Comparison of ENCODE assay signal across 9 mouse cellular contexts in the genomic region with DNA sequence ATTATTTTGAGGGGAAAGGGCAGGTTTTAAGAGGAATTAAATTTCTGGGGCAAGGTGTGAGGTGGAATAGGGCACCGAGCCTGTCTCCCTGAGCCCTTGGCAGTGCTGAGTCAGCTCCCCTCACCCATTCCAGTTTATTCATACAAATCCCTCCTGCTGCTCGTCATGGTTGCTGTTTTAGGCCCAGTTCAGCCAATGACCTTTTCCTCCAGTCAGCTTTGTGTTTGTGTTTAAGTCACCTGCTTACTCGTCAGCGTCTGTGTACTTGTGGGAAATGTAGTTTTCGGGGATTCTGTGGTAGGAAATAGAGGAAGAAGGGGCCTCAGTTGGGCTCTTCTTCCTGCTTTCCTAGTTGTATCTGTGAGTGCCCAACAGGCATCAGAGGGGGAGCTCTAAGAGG. TPM values are rescaled to one million over a fixed set of nuclear protein-coding genes. Genes with fewer than 3 reads are reported as not detected.
DNase-seq lines count a peak whose midpoint lies in the region; ATAC-seq and TF ChIP-seq lines count a peak whose summit lies in the region.
"Had no signal": no experiment of that assay in that cellular context is flagged by ENCODE, and none has a peak within 500 bp of the region (broad histone marks: within the 10 kb centered on the region; RNA-seq: fewer than 3 reads in every experiment).

No protein-coding gene starts in this region.

- DNase-seq in adrenal gland, adult 2 months, result peak; percentile 69
- no peak for DNase-seq in adrenal gland, adult 18-20 months (ENCODE audit: low spot score in 2 of 2)
- DNase-seq in kidney, postnatal 4 days, result no peak
- no peak for DNase-seq in right cerebral cortex, postnatal 36 days (ENCODE audit: low spot score in 2 of 2)
- no peak for DNase-seq in thymus, postnatal 0 days (ENCODE audit: low spot score)
- DNase-seq: cerebellum, adult 18-20 months had no signal

- no peaks in the 10 kb centered on the region for H3K27me3 ChIP-seq in kidney, embryonic 15.5 days
- no peaks in the 10 kb centered on the region for H3K27me3 ChIP-seq in E14TG2a.4 (ENCODE audit: insufficient read depth, low read length)

- TF ChIP-seq CTCF in E14TG2a.4 (conservative IDR thresholded peaks at IDR 0.05; ENCODE audit: low read length), result no peak

- peaks cover 32% of the 10 kb centered on the region for H3K4me1 ChIP-seq in kidney, embryonic 15.5 days
- peaks cover 69% of the 10 kb centered on the region for H3K4me1 ChIP-seq in E14TG2a.4 (replicated peaks; ENCODE audit: low read depth, low read length)

- no peak overlapping the region for H3K9ac ChIP-seq in kidney, embryonic 15.5 days

- H3K4me2 ChIP-seq in kidney, embryonic 15.5 days, result no peak overlapping the region

- no peaks in the 10 kb centered on the region for H3K9me3 ChIP-seq in kidney, embryonic 15.5 days (replicated peaks)
- no peaks in the 10 kb centered on the region for H3K9me3 ChIP-seq in E14TG2a.4 (ENCODE audit: low read length)

- H3K4me3 ChIP-seq in kidney, embryonic 15.5 days (replicated peaks), result no peak overlapping the region
- H3K4me3 ChIP-seq in E14TG2a.4 (replicated peaks; ENCODE audit: low read length), result peak overlapping the region; percentile 98; the same call in 1 of the 2 replicates

- H3K36me3 ChIP-seq in kidney, embryonic 15.5 days, result peaks cover 74% of the 10 kb centered on the region
- peaks cover 71% of the 10 kb centered on the region for H3K36me3 ChIP-seq in E14TG2a.4 (ENCODE audit: insufficient read depth, low read length)

- H3K27ac ChIP-seq in kidney, embryonic 15.5 days, result peak overlapping the region; percentile 100; the same call in 1 of the 2 replicates

- ATAC-seq in kidney, embryonic 15.5 days (replicated peaks; ENCODE audit: low FRiP score), result no peak
- ATAC-seq in granulocyte monocyte progenitor cell, adult 5-6 weeks (replicated peaks; ENCODE audit: poor library complexity, severe bottlenecking), result peak; percentile 13

- 56% methylated on average over 5 of the region's 5 CpGs for WGBS in kidney, embryonic 15.5 days

RNA-seq across cellular contexts. Expression of a gene that starts 4.6 kb away (rescaled TPM):
- 100 to 1,000 TPM; 786 to 985 TPM for total RNA-seq in adrenal gland, adult 2 months (2021)
- 324 and 445 TPM in 2 replicates for polyA plus RNA-seq in adrenal gland, adult 2 months (2012; rRNA removed)
- total RNA-seq in adrenal gland, adult 18-20 months (2021), result 100 to 1,000 TPM; 816 to 933 TPM
- polyA plus RNA-seq in kidney, embryonic 15.5 days (2015; fragmentation: Nextera tagmentation; extraction: Ambion mirVana), result 1,170 and 1,259 TPM in 2 replicates
- 1,019 and 1,105 TPM in 2 replicates for total RNA-seq in granulocyte monocyte progenitor cell, adult 5-6 weeks (2014; fragmentation: Nextera tagmentation)
- 1,278 and 1,308 TPM in 2 replicates for total RNA-seq in granulocyte monocyte progenitor cell, adult 5-6 weeks (2017)
- polyA plus RNA-seq in thymus, postnatal 0 days (2015; fragmentation: Nextera tagmentation; extraction: Ambion mirVana), result 963 and 1,020 TPM in 2 replicates

RNA-seq across cellular contexts. Expression of a gene that starts 9.1 kb away (rescaled TPM):
- 1 to 10 TPM; 6.2 to 8.3 TPM for total RNA-seq in adrenal gland, adult 2 months (2021)
- polyA plus RNA-seq in adrenal gland, adult 2 months (2012; rRNA removed), result 5.1 and 5.7 TPM in 2 replicates
- total RNA-seq in adrenal gland, adult 18-20 months (2021), result 10 to 100 TPM in 1 of 2 experiments, 1 to 10 TPM in 1; 5.3 to 11.6 TPM
- polyA plus RNA-seq in kidney, embryonic 15.5 days (2015; fragmentation: Nextera tagmentation; extraction: Ambion mirVana), result 4.2 and 4.7 TPM in 2 replicates
- total RNA-seq in granulocyte monocyte progenitor cell, adult 5-6 weeks (2014; fragmentation: Nextera tagmentation), result 10.7 and 13.7 TPM in 2 replicates
- total RNA-seq in granulocyte monocyte progenitor cell, adult 5-6 weeks (2017), result 1.2 and 1.7 TPM in 2 replicates
- polyA plus RNA-seq in thymus, postnatal 0 days (2015; fragmentation: Nextera tagmentation; extraction: Ambion mirVana), result 3.8 and 5.2 TPM in 2 replicates

RNA-seq across cellular contexts. Expression of a gene that starts 30.3 kb away (rescaled TPM):
- total RNA-seq in adrenal gland, adult 2 months (2021), result 100 to 1,000 TPM; 120 to 128 TPM
- polyA plus RNA-seq in adrenal gland, adult 2 months (2012; rRNA removed), result 129 and 130 TPM in 2 replicates
- 100 to 1,000 TPM; 113 to 116 TPM for total RNA-seq in adrenal gland, adult 18-20 months (2021)
- 75.9 and 77.2 TPM in 2 replicates for polyA plus RNA-seq in kidney, embryonic 15.5 days (2015; fragmentation: Nextera tagmentation; extraction: Ambion mirVana)
- 90.4 and 113 TPM in 2 replicates for total RNA-seq in granulocyte monocyte progenitor cell, adult 5-6 weeks (2014; fragmentation: Nextera tagmentation)
- total RNA-seq in granulocyte monocyte progenitor cell, adult 5-6 weeks (2017), result 56.4 and 56.9 TPM in 2 replicates
- polyA plus RNA-seq in thymus, postnatal 0 days (2015; fragmentation: Nextera tagmentation; extraction: Ambion mirVana), result 37.2 and 41.7 TPM in 2 replicates

RNA-seq across cellular contexts. Expression of a gene that starts 36.3 kb away (rescaled TPM):
- 10 to 100 TPM; 26.1 to 32.6 TPM for total RNA-seq in adrenal gland, adult 2 months (2021)
- 52.8 and 59.6 TPM in 2 replicates for polyA plus RNA-seq in adrenal gland, adult 2 months (2012; rRNA removed)
- 10 to 100 TPM; 23.6 to 39.0 TPM for total RNA-seq in adrenal gland, adult 18-20 months (2021)
- 19.4 and 22.8 TPM in 2 replicates for polyA plus RNA-seq in kidney, embryonic 15.5 days (2015; fragmentation: Nextera tagmentation; extraction: Ambion mirVana)
- total RNA-seq in granulocyte monocyte progenitor cell, adult 5-6 weeks (2014; fragmentation: Nextera tagmentation), result 89.1 and 90.5 TPM in 2 replicates
- total RNA-seq in granulocyte monocyte progenitor cell, adult 5-6 weeks (2017), result 78.8 and 97.6 TPM in 2 replicates
- polyA plus RNA-seq in thymus, postnatal 0 days (2015; fragmentation: Nextera tagmentation; extraction: Ambion mirVana), result 43.2 and 44.6 TPM in 2 replicates

RNA-seq across cellular contexts. Expression of a gene that starts 58.2 kb away (rescaled TPM):
- total RNA-seq in adrenal gland, adult 2 months (2021), result 10 to 100 TPM; 11.7 to 12.3 TPM
- polyA plus RNA-seq in adrenal gland, adult 2 months (2012; rRNA removed), result 16.0 and 16.3 TPM in 2 replicates
- 10 to 100 TPM; 14.5 TPM for total RNA-seq in adrenal gland, adult 18-20 months (2021)
- 16.2 and 17.7 TPM in 2 replicates for polyA plus RNA-seq in kidney, embryonic 15.5 days (2015; fragmentation: Nextera tagmentation; extraction: Ambion mirVana)
- 8.8 and 9.7 TPM in 2 replicates for total RNA-seq in granulocyte monocyte progenitor cell, adult 5-6 weeks (2014; fragmentation: Nextera tagmentation)
- total RNA-seq in granulocyte monocyte progenitor cell, adult 5-6 weeks (2017), result 12.5 and 13.6 TPM in 2 replicates
- 17.8 and 18.8 TPM in 2 replicates for polyA plus RNA-seq in thymus, postnatal 0 days (2015; fragmentation: Nextera tagmentation; extraction: Ambion mirVana)
